Mouse (Mus musculus) megakaryocyte, embryonic 14.5 days (primary cell): ENCODE data around the gene Lamc3.

Experiments
- FLI1 ChIP-seq: IDR thresholded peaks from 2 replicates; pipeline ENCODE4 v1.6.1; 2012; ENCODE audit warnings: low read length, inconsistent platforms, mixed read lengths
- GATA1 ChIP-seq: IDR thresholded peaks from 3 replicates; pipeline ENCODE4 v1.6.1; 2012; ENCODE audit warnings: mixed read lengths, low read length, inconsistent platforms, borderline replicate concordance

GRCm38 (mm10) chr2:31870683-31871082, 16.4 kb upstream of the Lamc3 start:
- TF ChIP-seq GATA1 (no peak), FLI1 (no peak)
